Mouse (Mus musculus): ENCODE data around the gene Tfdp1. TPM values are rescaled to one million over a fixed set of nuclear protein-coding genes. Genes with fewer than 3 reads are reported as not detected.
"Not testable (repeated sequence)": the region's sequence is repeated elsewhere in the genome, so short reads cannot be mapped to it uniquely, and the experiment has no call there.

Tfdp1 gene
- 10 to 100 TPM; 47.3 to 55.3 TPM for total RNA-seq (2021)
- long read RNA-seq, experiment 1, transcript Tfdp1-204 (12 exons, 2,511 nt) = major isoform, 16 of 58 reads
- long read RNA-seq, experiment 1, partial matches to known transcripts = 5 of 58 reads
- long read RNA-seq, experiment 1, other reads (novel, unspliced or antisense) = 33 of 58 reads
- long read RNA-seq, experiment 2, transcript Tfdp1-201 (11 exons, 1,700 nt) = minor isoform, 6 of 70 reads
- long read RNA-seq, experiment 2, transcript Tfdp1-204 (12 exons, 2,511 nt) = major isoform, 12 of 70 reads
- long read RNA-seq, experiment 2, partial matches to known transcripts = 5 of 70 reads
- long read RNA-seq, experiment 2, other reads (novel, unspliced or antisense) = 46 of 70 reads

DNA sequence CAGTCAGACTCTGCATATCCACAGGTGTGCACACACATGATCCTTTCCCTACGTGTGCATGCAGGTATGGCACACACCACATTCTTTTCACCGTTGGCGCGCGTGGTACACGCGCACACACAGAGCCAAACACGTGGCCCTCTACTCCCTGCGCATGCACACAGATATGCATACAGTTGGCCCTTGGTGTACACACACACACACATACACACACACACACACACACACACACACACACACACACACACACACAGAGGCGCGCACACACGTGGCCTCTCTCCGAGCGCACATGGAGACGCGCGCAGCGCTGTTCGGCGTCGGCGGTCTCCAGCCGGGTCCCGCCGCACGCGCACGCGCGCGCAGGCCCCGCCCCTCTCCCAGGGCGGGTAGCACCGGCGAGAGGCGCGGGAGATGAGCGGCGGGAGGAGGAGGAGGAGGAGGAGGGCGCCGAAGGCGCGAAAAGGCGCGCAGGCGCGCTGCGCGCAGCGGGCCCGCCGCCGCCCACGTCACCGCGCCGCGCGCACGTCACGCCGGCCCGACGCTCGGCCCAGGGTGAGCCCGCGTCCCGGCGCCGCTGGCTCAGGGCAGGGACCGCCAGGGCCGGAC is at the start of gene Tfdp1:
Gene Tfdp1 (plus strand): TSS at position 497 of the 606 bp plus-strand sequence.
- intact Hi-C loops (cut with DNase I) = no loop called here
- peak; percentile 49 to 68 for DNase-seq

- peak; percentile 65 to 66 for DNase-seq
- intact Hi-C loops (cut with DNase I) = loop anchor here (5.0 to 10.0 kb wide), 2 partner anchors 315 to 398 kb away; no protein-coding TSS in a partner anchor
These were observed 46.2 kb upstream of the Tfdp1 start for GRCm38 (mm10) chr8:13292364-13292763.

DNA sequence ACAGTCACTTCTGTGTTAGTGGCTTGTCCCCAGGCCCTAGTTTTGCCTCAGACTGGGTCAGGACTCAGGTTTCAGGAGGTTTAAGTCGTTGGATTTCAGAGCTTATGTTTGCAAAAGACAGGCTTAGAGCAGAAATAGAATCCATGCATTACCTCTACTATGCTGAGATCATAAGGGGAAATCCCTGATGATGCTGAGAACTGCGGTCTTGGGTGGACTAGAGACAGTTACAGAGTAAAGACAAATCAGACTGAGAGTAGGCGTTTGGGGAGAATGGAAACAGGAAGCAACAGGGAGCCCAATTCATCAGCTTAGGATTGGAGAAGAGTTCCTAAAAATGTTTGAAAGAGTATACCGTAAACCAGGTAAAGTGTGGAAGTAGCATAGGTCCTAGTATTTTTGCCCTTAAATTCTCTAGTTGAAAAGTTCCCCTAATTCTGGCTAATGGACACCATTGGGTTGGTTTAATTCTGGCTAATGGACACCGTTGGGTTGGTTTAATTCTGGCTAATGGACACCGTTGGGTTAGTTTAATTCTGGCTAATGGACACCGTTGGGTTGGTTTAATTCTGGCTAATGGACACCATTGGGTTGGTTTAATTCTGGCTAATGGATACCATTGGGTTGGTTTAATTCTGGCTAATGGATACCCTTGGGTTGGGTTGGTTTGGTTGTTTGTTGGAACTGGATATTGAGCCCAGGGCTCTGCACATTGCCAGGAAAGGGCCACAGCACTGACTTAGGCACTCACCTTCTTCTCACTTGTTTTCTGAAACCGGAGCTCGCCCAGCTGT is 44.7 kb upstream of the Tfdp1 start:
- no peak for DNase-seq
- intact Hi-C loops (cut with DNase I) = loop anchor here (5.0 to 10.0 kb wide), 2 partner anchors 317 to 399 kb away; no protein-coding TSS in a partner anchor

DNA sequence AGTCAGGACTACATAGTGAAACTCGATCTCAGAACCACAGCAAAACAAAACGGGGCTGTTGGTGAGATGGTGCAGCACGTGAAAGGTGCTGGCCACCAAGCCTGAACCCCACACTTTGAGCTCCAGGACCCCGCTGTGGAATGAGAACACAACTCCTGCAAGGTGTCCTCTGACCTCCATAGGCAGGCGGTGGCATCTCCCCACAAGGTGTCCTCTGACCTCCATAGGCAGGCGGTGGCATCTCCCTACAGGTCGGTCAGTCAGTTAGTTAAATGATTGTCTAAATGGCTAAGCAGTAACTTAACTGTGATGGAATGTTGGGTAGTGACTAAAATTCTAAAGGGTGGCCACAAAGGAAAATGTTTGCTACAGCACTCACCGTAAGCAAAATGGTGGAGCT is 39.0 kb upstream of the Tfdp1 start:
- DNase-seq = no peak
- intact Hi-C loops (cut with DNase I) = loop anchor here (10.0 kb wide), 1 partner anchor 405 kb away; no protein-coding TSS in a partner anchor

DNA sequence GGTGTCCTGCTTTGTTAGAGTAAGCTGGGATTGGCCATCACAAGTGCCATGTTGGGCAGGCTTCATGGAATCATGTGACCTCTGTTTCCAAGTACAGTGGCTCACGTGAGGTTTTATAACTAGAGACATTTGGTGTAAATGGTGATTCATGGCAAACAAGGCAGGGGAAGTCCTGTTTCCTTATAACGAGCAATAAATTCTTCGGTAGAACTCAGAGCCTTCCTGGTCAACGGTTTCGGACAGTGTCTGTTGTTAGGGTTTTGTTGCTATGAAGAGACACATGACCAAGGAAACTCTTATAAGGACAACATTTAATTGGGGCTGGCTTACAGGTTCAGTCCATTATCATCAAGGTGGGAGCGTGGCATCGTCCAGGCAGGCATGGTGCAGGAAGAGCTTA is 37.5 kb upstream of the Tfdp1 start:
- no peak for DNase-seq
- intact Hi-C loops (cut with DNase I) = no loop called here

GRCm38 (mm10) chr8:13305459-13305858 is 33.1 kb upstream of the Tfdp1 start:
- intact Hi-C loops (cut with DNase I) = no loop called here
- no peak for DNase-seq

- intact Hi-C loops (cut with DNase I) = no loop called here
- DNase-seq = no peak
These were observed 32.7 kb upstream of the Tfdp1 start for GRCm38 (mm10) chr8:13305884-13306283.

DNA sequence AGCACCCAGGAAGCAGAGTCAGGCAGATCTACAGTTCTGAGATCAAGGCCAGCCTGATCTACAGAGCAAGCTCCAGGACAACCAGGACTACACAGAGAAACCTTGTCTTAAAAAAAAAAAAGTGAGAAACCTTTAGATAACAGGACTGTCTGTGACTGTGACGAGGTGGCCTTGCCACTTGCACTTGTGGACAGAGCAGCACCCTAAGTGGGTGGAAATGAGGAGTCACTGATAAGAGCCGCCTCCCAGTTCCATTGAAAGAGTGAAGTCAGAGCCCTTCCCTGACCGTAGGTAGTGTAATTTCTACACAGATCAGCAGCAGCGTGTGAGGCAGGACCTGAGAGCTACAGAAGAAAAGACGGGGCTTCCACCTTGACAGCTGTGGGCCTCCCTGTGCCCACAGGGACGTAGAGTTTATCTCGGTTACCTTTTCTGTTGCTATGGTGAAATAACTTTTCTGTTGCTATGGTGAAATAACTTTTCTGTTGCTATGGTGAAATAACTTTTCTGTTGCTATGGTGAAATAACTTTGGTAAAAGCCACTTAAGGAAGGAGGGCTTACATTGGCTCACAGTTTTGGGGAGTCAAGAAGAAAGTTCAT is 32.1 kb upstream of the Tfdp1 start:
- intact Hi-C loops (cut with DNase I) = no loop called here
- no peak for DNase-seq

- intact Hi-C loops (cut with DNase I) = no loop called here
- no peak for DNase-seq
These were observed 31.6 kb upstream of the Tfdp1 start for GRCm38 (mm10) chr8:13306916-13307315.

DNA sequence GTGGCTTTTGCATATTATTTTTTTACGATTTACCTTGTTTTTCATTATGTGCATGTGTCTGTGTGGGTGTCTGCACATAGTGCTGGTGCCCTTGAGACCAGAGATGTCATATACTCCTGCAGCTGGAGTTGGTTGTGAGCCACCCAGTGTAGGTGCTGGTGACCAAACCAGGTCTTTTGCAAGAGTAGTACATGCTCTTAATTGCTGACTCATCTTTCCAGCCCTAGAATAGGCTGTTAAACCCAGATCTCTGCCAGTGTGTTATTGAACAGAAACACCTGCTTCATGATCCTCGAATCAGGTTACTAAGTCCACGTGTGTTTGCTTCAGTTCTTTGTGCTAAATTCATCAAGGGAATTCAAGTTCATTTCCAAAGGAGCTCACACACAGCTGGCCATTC is 23.6 kb upstream of the Tfdp1 start:
- DNase-seq = no peak
- intact Hi-C loops (cut with DNase I) = no loop called here

DNA sequence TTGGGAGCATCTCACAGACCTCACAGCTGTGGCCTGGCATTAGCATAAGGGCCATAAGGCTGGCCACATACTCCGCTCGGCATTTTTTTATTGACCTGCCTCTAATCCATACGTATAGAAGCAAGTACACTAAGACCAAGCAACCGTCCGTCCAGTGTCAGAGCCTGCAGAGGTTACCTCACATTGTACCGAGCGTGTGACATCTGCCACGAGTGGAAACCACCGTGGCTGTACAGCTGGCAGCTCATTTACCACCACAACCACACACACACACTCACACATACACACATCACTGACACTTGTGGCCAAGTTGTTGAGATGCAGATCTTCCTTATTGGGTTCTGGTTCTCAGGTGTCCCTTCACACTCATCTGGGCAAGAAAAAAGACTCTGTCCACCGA is 21.9 kb upstream of the Tfdp1 start:
- no peak for DNase-seq
- intact Hi-C loops (cut with DNase I) = no loop called here

- intact Hi-C loops (cut with DNase I) = no loop called here
These were observed 12.0 kb upstream of the Tfdp1 start for GRCm38 (mm10) chr8:13326598-13326997.

DNA sequence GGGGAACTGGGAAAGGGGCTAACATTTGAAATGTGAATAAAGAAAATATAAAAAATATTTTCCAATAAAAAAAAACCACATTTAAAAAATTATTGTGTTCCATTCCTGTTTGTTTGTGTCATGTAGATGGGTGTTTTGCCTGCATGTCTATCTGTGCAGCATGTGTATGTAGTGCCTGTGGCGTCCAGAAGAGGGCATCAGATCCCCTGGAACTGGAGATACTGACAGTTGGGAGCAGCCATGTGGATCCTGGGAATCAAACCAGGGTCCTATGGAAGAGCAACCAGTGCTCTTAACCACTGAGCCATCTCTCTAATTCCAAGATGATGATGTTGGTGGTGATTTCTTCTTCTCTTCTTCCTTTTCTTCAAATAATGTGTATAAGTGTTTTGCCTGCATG is 3.9 kb upstream of the Tfdp1 start:
- no peak for DNase-seq
- intact Hi-C loops (cut with DNase I) = no loop called here

More at GRCm38 (mm10) chr8:13326598-13326997, 12.0 kb upstream of the Tfdp1 start:
- no peak for DNase-seq

GRCm38 (mm10) chr8:13337245-13337644 is 1.3 kb upstream of the Tfdp1 start:
- DNase-seq; intact Hi-C loops (cut with DNase I): not testable (repeated sequence)

- intact Hi-C loops (cut with DNase I) = no loop called here
- no peak for DNase-seq
These were observed 873 bp upstream of the Tfdp1 start for GRCm38 (mm10) chr8:13337678-13338077.

DNA sequence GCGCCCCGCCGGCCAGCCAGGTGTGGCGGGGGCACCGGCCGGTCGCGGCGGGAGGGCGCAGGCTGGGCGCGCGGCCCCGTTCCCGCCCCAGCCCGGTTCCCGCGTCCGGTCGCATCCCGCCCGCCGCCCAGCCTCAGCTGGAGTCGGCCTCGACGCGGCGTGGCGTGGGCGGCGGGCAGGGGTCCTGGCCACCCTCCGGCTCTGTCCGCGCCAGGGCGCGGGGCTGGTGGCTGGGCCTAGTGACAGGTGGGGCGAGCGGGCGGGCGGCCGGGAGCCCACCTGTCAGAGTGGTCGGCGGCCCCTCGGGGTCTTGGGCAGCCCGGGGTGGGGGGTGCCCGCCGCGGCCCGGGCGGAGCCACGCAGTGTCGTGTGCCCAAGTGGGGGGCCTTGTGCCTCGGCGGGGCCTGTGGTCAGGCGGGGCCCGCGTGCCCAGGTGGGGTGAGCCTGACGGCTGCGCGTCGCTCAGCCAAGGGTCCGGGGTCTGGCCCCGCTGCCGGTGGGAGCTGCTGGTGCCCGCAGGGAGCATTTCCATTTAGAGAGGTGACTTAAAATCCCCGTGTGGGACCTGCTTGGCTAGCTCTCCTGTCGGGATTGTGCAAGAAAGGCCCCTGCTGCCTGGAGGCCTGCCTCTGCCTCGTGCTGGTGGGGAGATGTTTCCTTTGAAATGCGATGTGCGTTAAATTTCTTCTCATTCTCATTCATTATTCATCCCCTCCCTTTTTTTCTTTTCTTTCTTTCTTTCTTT is 522 bp downstream of the Tfdp1 start:
- peak in 1 of 2 experiments; percentile 17 for DNase-seq
- intact Hi-C loops (cut with DNase I) = no loop called here

DNA sequence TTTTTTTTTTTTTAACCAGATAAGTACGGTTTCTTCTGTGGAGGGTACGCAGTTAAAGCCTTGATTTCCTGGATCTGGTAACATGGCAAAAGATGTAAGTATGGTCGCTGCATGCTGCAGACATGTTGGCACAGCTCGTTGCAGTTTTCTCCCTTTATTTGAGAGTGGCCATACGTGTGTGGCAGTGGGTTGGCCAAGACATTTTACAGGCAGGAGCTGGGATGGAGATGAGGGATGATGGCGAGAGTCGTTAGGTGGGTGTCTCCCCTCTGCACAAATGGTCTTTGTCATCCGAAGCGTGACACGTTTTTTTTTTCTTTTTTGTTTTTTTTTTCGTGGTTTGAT is 1.1 kb downstream of the Tfdp1 start:
- intact Hi-C loops (cut with DNase I) = no loop called here
- no peak for DNase-seq

GRCm38 (mm10) chr8:13340650-13341049 is 2.1 kb downstream of the Tfdp1 start:
- intact Hi-C loops (cut with DNase I) = no loop called here
- no peak for DNase-seq

GRCm38 (mm10) chr8:13342340-13342739 is 3.8 kb downstream of the Tfdp1 start:
- no peak for DNase-seq
- intact Hi-C loops (cut with DNase I) = no loop called here

GRCm38 (mm10) chr8:13343134-13343533 is 4.6 kb downstream of the Tfdp1 start:
- no peak for DNase-seq
- intact Hi-C loops (cut with DNase I) = no loop called here

Measured in gastrocnemius, postnatal 36 days (tissue).